Mouse (Mus musculus): ENCODE measurements around the gene Nutm2. TPM values are rescaled to one million over a fixed set of nuclear protein-coding genes. Genes with fewer than 3 reads are reported as not detected.
A peak's percentile ranks its signal among the peaks of the same experiment; 100 is the strongest.
"Not testable (repeated sequence)": the region's sequence is repeated elsewhere in the genome, so short reads cannot be mapped to it uniquely, and the experiment has no call there.

Nutm2 gene
- polyA plus RNA-seq (2016; fragmentation: Nextera tagmentation; extraction: Ambion mirVana), result not detected in 2 replicates

- Histone ChIP-seq H3K36me3 (no peaks in the 10 kb centered on the region), H3K27me3 (replicated peaks) (no peaks in the 10 kb centered on the region), H3K27ac (no peak within 1 kb of the TSS), H3K9me3 (no peaks in the 10 kb centered on the region), H3K4me1 (no peaks in the 10 kb centered on the region), H3K4me3 (no peak within 1 kb of the TSS), H3K9ac (no peak within 1 kb of the TSS), H3K4me2 (replicated peaks) (no peak within 1 kb of the TSS)
- no peak for ATAC-seq (ENCODE audit: low FRiP score, low read depth)
- 86% methylated on average over 4 of the region's 4 CpGs for WGBS
Measured at GRCm38 (mm10) chr13:50467007-50467406, at the start of gene Nutm2. Nutm2 (plus strand) TSS chr13:50467307.

GRCm38 (mm10) chr13:50417389-50418183 lies 49.5 kb upstream of the Nutm2 start, which contains the start of gene Fbxw17:
Fbxw17 (plus strand) TSS chr13:50417864.
- Histone ChIP-seq H3K36me3 (peaks cover 13% of the 10 kb centered on the region), H3K4me3 (peak within 1 kb of the TSS; percentile 77), H3K27ac (no peak within 1 kb of the TSS), H3K9me3 (no peaks in the 10 kb centered on the region), H3K4me1 (peaks cover 4% of the 10 kb centered on the region), H3K4me2 (replicated peaks) (peak within 1 kb of the TSS; percentile 78), H3K27me3 (replicated peaks) (no peaks in the 10 kb centered on the region), H3K9ac (peak within 1 kb of the TSS; percentile 84)
- 12% methylated on average over 35 of the region's 35 CpGs for WGBS
- ATAC-seq (ENCODE audit: low FRiP score, low read depth), result peak; percentile 98

- WGBS, result 54% methylated on average over 3 of the region's 3 CpGs
Measured at GRCm38 (mm10) chr13:50418421-50418820, 48.7 kb upstream of the Nutm2 start.

GRCm38 (mm10) chr13:50423625-50424209 lies 43.4 kb upstream of the Nutm2 start:
- H3K27me3 ChIP-seq (replicated peaks), result no peaks in the 10 kb centered on the region
- no peak overlapping the region for H3K4me2 ChIP-seq (replicated peaks)
- no peak overlapping the region for H3K4me3 ChIP-seq
- H3K27ac ChIP-seq, result no peak overlapping the region
- peaks cover 72% of the 10 kb centered on the region for H3K36me3 ChIP-seq
- WGBS, result 86% methylated on average over 8 of the region's 8 CpGs
- H3K4me1 ChIP-seq, result no peaks in the 10 kb centered on the region; the same call in 1 of the 2 replicates
- ATAC-seq (ENCODE audit: low FRiP score, low read depth), result no peak
- H3K9me3 ChIP-seq, result no peaks in the 10 kb centered on the region
- no peak overlapping the region for H3K9ac ChIP-seq

More at GRCm38 (mm10) chr13:50418421-50418820, 48.7 kb upstream of the Nutm2 start:
- Histone ChIP-seq H3K27me3 (replicated peaks) (no peaks in the 10 kb centered on the region), H3K4me2 (replicated peaks) (peak overlapping the region; percentile 78), H3K4me1 (peaks cover 4% of the 10 kb centered on the region), H3K36me3 (peaks cover 21% of the 10 kb centered on the region), H3K27ac (no peak overlapping the region), H3K4me3 (peak overlapping the region; percentile 77), H3K9me3 (no peaks in the 10 kb centered on the region), H3K9ac (peak overlapping the region; percentile 84; the same call in 1 of the 2 replicates)
- no peak for ATAC-seq (ENCODE audit: low FRiP score, low read depth)

- no peak overlapping the region for H3K9ac ChIP-seq
- no peaks in the 10 kb centered on the region for H3K27me3 ChIP-seq (replicated peaks)
- no peak for ATAC-seq (ENCODE audit: low FRiP score, low read depth)
- WGBS, result 87% methylated on average over 2 of the region's 2 CpGs
- H3K36me3 ChIP-seq, result peaks cover 80% of the 10 kb centered on the region
- H3K4me1 ChIP-seq, result no peaks in the 10 kb centered on the region
- no peaks in the 10 kb centered on the region for H3K9me3 ChIP-seq
- H3K27ac ChIP-seq, result no peak overlapping the region
- no peak overlapping the region for H3K4me2 ChIP-seq (replicated peaks)
- no peak overlapping the region for H3K4me3 ChIP-seq
Measured at GRCm38 (mm10) chr13:50424517-50424916, 42.6 kb upstream of the Nutm2 start.

GRCm38 (mm10) chr13:50426686-50427085 lies 40.4 kb upstream of the Nutm2 start:
- Histone ChIP-seq H3K9ac (no peak overlapping the region), H3K4me1 (no peaks in the 10 kb centered on the region), H3K27me3 (replicated peaks) (no peaks in the 10 kb centered on the region), H3K4me3 (no peak overlapping the region), H3K4me2 (replicated peaks) (no peak overlapping the region), H3K9me3 (no peaks in the 10 kb centered on the region), H3K27ac (no peak overlapping the region), H3K36me3 (peaks cover 89% of the 10 kb centered on the region)
- ATAC-seq (ENCODE audit: low FRiP score, low read depth), result no peak
- 95% methylated on average over 4 of the region's 4 CpGs for WGBS

- Histone ChIP-seq H3K4me2 (replicated peaks) (no peak within 1 kb of the TSS), H3K9me3 (no peaks in the 10 kb centered on the region), H3K27ac (no peak within 1 kb of the TSS), H3K9ac (no peak within 1 kb of the TSS), H3K4me1 (no peaks in the 10 kb centered on the region), H3K27me3 (replicated peaks) (no peaks in the 10 kb centered on the region), H3K4me3 (no peak within 1 kb of the TSS), H3K36me3 (no peaks in the 10 kb centered on the region)
- no peak for ATAC-seq (ENCODE audit: low FRiP score, low read depth)
- 88% methylated on average over 2 of the region's 2 CpGs for whole genome bisulfite sequencing
Measured at GRCm38 (mm10) chr13:50443812-50444211, 23.3 kb upstream of the Nutm2 start, which contains the start of gene Gm47429. Gm47429 (minus strand) TSS chr13:50443912.

GRCm38 (mm10) chr13:50445261-50445660 lies 21.8 kb upstream of the Nutm2 start:
- no peaks in the 10 kb centered on the region for H3K36me3 ChIP-seq
- 61% methylated on average over 4 of the region's 4 CpGs for WGBS
- H3K27ac ChIP-seq, result no peak overlapping the region
- no peaks in the 10 kb centered on the region for H3K4me1 ChIP-seq
- H3K4me3 ChIP-seq, result no peak overlapping the region
- no peaks in the 10 kb centered on the region for H3K27me3 ChIP-seq (replicated peaks)
- H3K4me2 ChIP-seq (replicated peaks), result no peak overlapping the region
- H3K9me3 ChIP-seq, result no peaks in the 10 kb centered on the region
- no peak for ATAC-seq (ENCODE audit: low FRiP score, low read depth)
- no peak overlapping the region for H3K9ac ChIP-seq

GRCm38 (mm10) chr13:50452266-50452665 lies 14.8 kb upstream of the Nutm2 start:
- WGBS, result 82% methylated on average over 9 of the region's 9 CpGs
- not testable (repeated sequence) for H3K4me2 ChIP-seq (replicated peaks); ATAC-seq (ENCODE audit: low FRiP score, low read depth); H3K27me3 ChIP-seq (replicated peaks); H3K4me3 ChIP-seq; H3K36me3 ChIP-seq; H3K9me3 ChIP-seq; H3K9ac ChIP-seq; H3K27ac ChIP-seq; H3K4me1 ChIP-seq

- Histone ChIP-seq H3K27ac (no peak overlapping the region), H3K4me2 (replicated peaks) (no peak overlapping the region), H3K9ac (no peak overlapping the region), H3K36me3 (no peaks in the 10 kb centered on the region), H3K9me3 (no peaks in the 10 kb centered on the region), H3K4me1 (no peaks in the 10 kb centered on the region), H3K27me3 (replicated peaks) (no peaks in the 10 kb centered on the region), H3K4me3 (no peak overlapping the region)
- no peak for ATAC-seq (ENCODE audit: low FRiP score, low read depth)
- 31% methylated on average over 4 of the region's 4 CpGs for WGBS
Measured at GRCm38 (mm10) chr13:50453426-50453825, 13.7 kb upstream of the Nutm2 start.

GRCm38 (mm10) chr13:50460433-50460832 lies 6.7 kb upstream of the Nutm2 start:
- not testable (repeated sequence) for ATAC-seq (ENCODE audit: low FRiP score, low read depth); H3K4me2 ChIP-seq (replicated peaks); H3K27ac ChIP-seq; H3K27me3 ChIP-seq (replicated peaks); H3K4me1 ChIP-seq; H3K4me3 ChIP-seq; H3K36me3 ChIP-seq; H3K9me3 ChIP-seq; H3K9ac ChIP-seq
- WGBS, result 59% methylated on average over 2 of the region's 2 CpGs

GRCm38 (mm10) chr13:50464621-50465562 lies 2.2 kb upstream of the Nutm2 start:
- 49% methylated on average over 27 of the region's 27 CpGs for WGBS
- H3K9ac ChIP-seq, result no peak overlapping the region

More at GRCm38 (mm10) chr13:50464621-50465562, 2.2 kb upstream of the Nutm2 start:
- ATAC-seq (ENCODE audit: low FRiP score, low read depth), result no peak
- Histone ChIP-seq H3K27ac (no peak overlapping the region), H3K4me3 (peak overlapping the region; percentile 14; the same call in 1 of the 2 replicates), H3K9me3 (no peaks in the 10 kb centered on the region), H3K4me2 (replicated peaks) (peak overlapping the region; percentile 45), H3K27me3 (replicated peaks) (no peaks in the 10 kb centered on the region), H3K36me3 (no peaks in the 10 kb centered on the region), H3K4me1 (no peaks in the 10 kb centered on the region)
